Mouse (Mus musculus) olfactory bulb, adult 2 months (tissue): ENCODE data around the gene Tmem269.

Experiments used
- CTCF ChIP-seq: fragments of 200-500 bp; IDR thresholded peaks from 2 replicates; pipeline ENCODE4 v1.5.1; 2012; ENCODE audit warnings: low read depth, mild to moderate bottlenecking, low read length, moderate library complexity; ENCODE audit not compliant: insufficient read depth
- POLR2A ChIP-seq: fragments of 200-500 bp; IDR thresholded peaks from 2 replicates; pipeline ENCODE4 v1.6.1; 2012; ENCODE audit warnings: mild to moderate bottlenecking, low read depth, low read length, moderate library complexity; ENCODE audit not compliant: insufficient read depth

DNA sequence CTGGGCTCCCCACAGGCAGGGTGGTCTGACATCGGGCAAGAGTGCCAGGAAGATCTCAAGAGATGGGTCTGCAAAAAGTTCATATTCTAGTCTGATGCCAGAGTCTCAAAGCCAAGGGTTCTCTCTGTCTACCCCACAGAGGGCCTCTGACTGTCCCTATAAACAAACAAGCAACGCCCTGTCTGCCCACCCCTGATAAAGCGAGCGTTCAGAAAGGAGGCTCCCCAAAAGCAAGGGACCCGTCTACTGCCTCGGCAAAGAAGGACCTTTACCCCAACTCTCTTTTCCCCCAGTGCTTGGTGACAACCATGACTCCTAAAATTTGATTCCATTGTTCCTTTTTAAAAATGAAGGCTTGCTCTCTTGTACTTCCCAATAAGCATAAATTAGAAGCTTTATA is 28.2 kb downstream of the Tmem269 start, which contains the start of gene Ermap:
- no peak for TF ChIP-seq CTCF
- TF ChIP-seq POLR2A: no peak
